Mouse (Mus musculus): ENCODE results near the gene Mapre1.
"Not testable (repeated sequence)": the region's sequence is repeated elsewhere in the genome, so short reads cannot be mapped to it uniquely, and the experiment has no call there.

Mapre1 gene

GRCm38 (mm10) chr2:153740500-153741436 is at the start of gene Mapre1:
TSS of gene Mapre1 (plus strand) at chr2:153741274.
- peak; percentile 100 for DNase-seq (ENCODE audit: low read depth)

- not testable (repeated sequence) for DNase-seq (ENCODE audit: low read depth)
These were observed 47.7 kb upstream of the Mapre1 start for GRCm38 (mm10) chr2:153693413-153693812.

- DNase-seq (ENCODE audit: low read depth) = peak; percentile 29
These were observed 46.5 kb upstream of the Mapre1 start for GRCm38 (mm10) chr2:153694462-153695085.

- DNase-seq (ENCODE audit: low read depth) = no peak
These were observed 44.7 kb upstream of the Mapre1 start, which contains the start of gene Dnmt3c for GRCm38 (mm10) chr2:153696352-153696751. TSS of gene Dnmt3c (plus strand) at chr2:153696652.

GRCm38 (mm10) chr2:153703389-153703788 is 37.7 kb upstream of the Mapre1 start:
- DNase-seq (ENCODE audit: low read depth) = peak; percentile 5

GRCm38 (mm10) chr2:153710701-153711330 is 30.3 kb upstream of the Mapre1 start:
- DNase-seq (ENCODE audit: low read depth) = peak; percentile 70

- no peak for DNase-seq (ENCODE audit: low read depth)
These were observed 28.4 kb upstream of the Mapre1 start for GRCm38 (mm10) chr2:153712646-153713091.

- DNase-seq (ENCODE audit: low read depth) = peak; percentile 36
These were observed 27.8 kb upstream of the Mapre1 start for GRCm38 (mm10) chr2:153713227-153713626.

GRCm38 (mm10) chr2:153717861-153718260 is 23.2 kb upstream of the Mapre1 start:
- not testable (repeated sequence) for DNase-seq (ENCODE audit: low read depth)

GRCm38 (mm10) chr2:153723098-153723497 is 18.0 kb upstream of the Mapre1 start:
- no peak for DNase-seq (ENCODE audit: low read depth)

GRCm38 (mm10) chr2:153724424-153724823 is 16.6 kb upstream of the Mapre1 start:
- DNase-seq (ENCODE audit: low read depth) = no peak

- no peak for DNase-seq (ENCODE audit: low read depth)
These were observed 16.2 kb upstream of the Mapre1 start for GRCm38 (mm10) chr2:153724871-153725270.

- DNase-seq (ENCODE audit: low read depth) = no peak
These were observed 15.8 kb upstream of the Mapre1 start for GRCm38 (mm10) chr2:153725291-153725690.

GRCm38 (mm10) chr2:153734033-153734432 is 7.0 kb upstream of the Mapre1 start:
- no peak for DNase-seq (ENCODE audit: low read depth)

GRCm38 (mm10) chr2:153741437-153742065 is 477 bp downstream of the Mapre1 start:
- DNase-seq (ENCODE audit: low read depth) = no peak

GRCm38 (mm10) chr2:153747994-153748393 is 6.9 kb downstream of the Mapre1 start:
- no peak for DNase-seq (ENCODE audit: low read depth)

GRCm38 (mm10) chr2:153750363-153750762 is 9.3 kb downstream of the Mapre1 start:
- DNase-seq (ENCODE audit: low read depth) = no peak

GRCm38 (mm10) chr2:153762121-153762520 is 21.0 kb downstream of the Mapre1 start:
- no peak for DNase-seq (ENCODE audit: low read depth)

- DNase-seq (ENCODE audit: low read depth) = no peak
These were observed 26.4 kb downstream of the Mapre1 start for GRCm38 (mm10) chr2:153767484-153767883.

- DNase-seq (ENCODE audit: low read depth) = no peak
These were observed 27.8 kb downstream of the Mapre1 start for GRCm38 (mm10) chr2:153768881-153769280.

- no peak for DNase-seq (ENCODE audit: low read depth)
These were observed 31.9 kb downstream of the Mapre1 start for GRCm38 (mm10) chr2:153772950-153773349.

GRCm38 (mm10) chr2:153775472-153775871 is 34.4 kb downstream of the Mapre1 start:
- no peak for DNase-seq (ENCODE audit: low read depth)

All from NIH3T3 (cell line).